Mouse (Mus musculus): Measurements from ENCODE around the gene Olfr630. TPM values are rescaled to one million over a fixed set of nuclear protein-coding genes. Genes with fewer than 3 reads are reported as not detected.
"Not testable (repeated sequence)": the region's sequence is repeated elsewhere in the genome, so short reads cannot be mapped to it uniquely, and the experiment has no call there.

The Olfr630 gene
- total and polyA plus RNA-seq, 2 experiments from 2014 or later = not detected

DNA sequence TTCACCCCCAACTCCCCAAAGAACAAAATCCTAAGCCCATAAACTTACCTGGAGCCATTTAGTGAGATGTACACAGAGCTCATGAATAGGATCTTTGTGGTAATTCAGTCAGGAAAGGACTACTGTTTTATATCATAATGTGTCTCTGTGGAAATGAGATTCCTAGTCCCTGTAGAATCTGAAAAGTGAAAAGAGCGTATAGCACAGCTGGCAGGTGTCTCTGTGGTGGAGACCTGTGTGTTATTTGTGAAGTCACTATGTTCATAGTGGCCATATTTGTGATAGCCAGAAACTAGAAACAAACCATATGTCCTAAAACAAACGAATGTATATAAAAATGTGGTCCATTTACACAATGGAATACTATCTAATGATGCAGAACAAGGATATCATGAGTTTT is 14.4 kb upstream of the Olfr630 start, which contains the start of gene Olfr69:
Olfr69 (minus strand) TSS at position 101 of the 400 bp plus-strand sequence.
- no peaks in the 10 kb centered on the region for H3K9me3 ChIP-seq (ENCODE audit: low read length)
- no peak within 1 kb of the TSS for H3K27ac ChIP-seq (ENCODE audit: low read depth, low read length)
- WGBS = 74% methylated on average over 2 of the region's 2 CpGs
- no peaks in the 10 kb centered on the region for H3K4me1 ChIP-seq (ENCODE audit: insufficient read depth, low read length)
- no peak within 1 kb of the TSS for H3K9ac ChIP-seq (replicated peaks; ENCODE audit: low read length, poor library complexity, severe bottlenecking)
- H3K27me3 ChIP-seq (ENCODE audit: insufficient read depth, low read length) = no peaks in the 10 kb centered on the region
- no peak for TF ChIP-seq CTCF (IDR thresholded peaks at IDR 0.05)
- no peaks in the 10 kb centered on the region for H3K36me3 ChIP-seq (ENCODE audit: insufficient read depth, low read length)
- no peak for DNase-seq (ENCODE audit: low spot score)
- H3K4me3 ChIP-seq (ENCODE audit: low read depth, low read length) = no peak within 1 kb of the TSS
- H3K4me2 ChIP-seq (ENCODE audit: low read depth, low read length, poor library complexity, severe bottlenecking) = no peak within 1 kb of the TSS
- no peak for ATAC-seq (ENCODE audit: low FRiP score)

DNA sequence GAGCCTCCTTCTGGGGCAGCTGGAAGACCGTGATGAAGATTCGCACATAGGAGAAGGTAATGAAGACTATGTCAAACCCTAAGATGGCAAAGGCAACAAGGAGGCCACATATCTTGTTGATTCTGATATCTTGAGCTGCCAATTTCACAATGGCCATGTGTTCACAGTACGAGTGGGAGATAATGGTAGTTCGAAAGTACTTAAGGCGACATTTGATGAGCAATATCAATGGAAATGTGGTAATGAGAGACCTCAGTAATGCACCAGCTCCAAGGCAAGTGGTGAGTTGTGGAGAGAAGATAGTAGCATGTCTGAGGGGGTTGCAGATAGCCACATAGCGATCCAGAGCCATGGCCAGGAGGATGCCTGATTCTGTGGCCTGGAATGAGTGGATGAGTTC is 10.6 kb upstream of the Olfr630 start:
- H3K4me3 ChIP-seq (ENCODE audit: low read depth, low read length); H3K9me3 ChIP-seq (ENCODE audit: low read length); H3K27me3 ChIP-seq (ENCODE audit: insufficient read depth, low read length); H3K36me3 ChIP-seq (ENCODE audit: insufficient read depth, low read length); H3K9ac ChIP-seq (replicated peaks; ENCODE audit: low read length, poor library complexity, severe bottlenecking); H3K4me2 ChIP-seq (ENCODE audit: low read depth, low read length, poor library complexity, severe bottlenecking); ATAC-seq (ENCODE audit: low FRiP score); H3K27ac ChIP-seq (ENCODE audit: low read depth, low read length); H3K4me1 ChIP-seq (ENCODE audit: insufficient read depth, low read length); DNase-seq (ENCODE audit: low spot score): not testable (repeated sequence)
- WGBS = 86% methylated on average over 5 of the region's 6 CpGs

DNA sequence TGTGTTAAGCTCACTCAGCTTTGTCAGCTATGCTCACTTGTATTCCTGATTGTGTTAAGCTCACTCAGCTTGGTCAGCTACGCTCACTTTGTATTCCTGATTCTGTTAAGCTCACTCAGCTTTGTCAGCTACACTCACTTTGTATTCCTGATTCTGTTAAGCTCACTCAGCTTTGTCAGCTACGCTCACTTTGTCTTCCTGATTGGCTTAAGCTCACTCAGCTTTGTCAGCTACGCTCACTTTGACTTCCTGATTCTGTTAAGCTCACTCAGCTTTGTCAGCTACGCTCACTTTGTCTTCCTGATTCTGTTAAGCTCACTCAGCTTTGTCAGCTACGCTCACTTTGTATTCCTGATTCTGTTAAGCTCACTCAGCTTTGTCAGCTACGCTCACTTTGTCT is 5.1 kb upstream of the Olfr630 start:
- 92% methylated on average over 6 of the region's 6 CpGs for WGBS
- not testable (repeated sequence) for H3K9ac ChIP-seq (replicated peaks; ENCODE audit: low read length, poor library complexity, severe bottlenecking); H3K4me3 ChIP-seq (ENCODE audit: low read depth, low read length); H3K4me2 ChIP-seq (ENCODE audit: low read depth, low read length, poor library complexity, severe bottlenecking); H3K4me1 ChIP-seq (ENCODE audit: insufficient read depth, low read length); H3K36me3 ChIP-seq (ENCODE audit: insufficient read depth, low read length); ATAC-seq (ENCODE audit: low FRiP score); H3K9me3 ChIP-seq (ENCODE audit: low read length); DNase-seq (ENCODE audit: low spot score); H3K27ac ChIP-seq (ENCODE audit: low read depth, low read length); H3K27me3 ChIP-seq (ENCODE audit: insufficient read depth, low read length)

DNA sequence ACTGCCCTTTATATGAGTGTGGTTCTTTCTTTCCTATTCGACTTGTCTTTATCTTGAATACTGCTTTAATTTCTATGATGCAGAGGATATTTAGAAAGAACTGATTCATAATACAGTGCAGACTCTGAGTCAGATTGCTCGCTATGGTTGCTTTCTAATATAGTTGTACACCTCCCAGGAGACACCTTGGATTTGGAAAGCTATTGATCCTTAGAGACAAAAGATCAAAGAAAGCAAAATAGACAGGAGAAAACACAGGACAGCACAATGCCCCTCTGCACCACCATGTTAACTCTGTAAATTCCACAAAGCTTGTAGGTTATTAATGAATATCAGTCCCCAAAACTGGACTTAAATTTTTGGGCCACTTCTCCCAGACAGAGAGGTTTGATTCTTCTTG is 12.3 kb downstream of the Olfr630 start, which contains the start of gene Olfr629:
Olfr629 (minus strand) TSS at position 101 of the 400 bp plus-strand sequence.
- ATAC-seq (ENCODE audit: low FRiP score) (no peak), DNase-seq (ENCODE audit: low spot score) (no peak)
- Histone ChIP-seq H3K4me1 (ENCODE audit: insufficient read depth, low read length) (no peaks in the 10 kb centered on the region), H3K9me3 (ENCODE audit: low read length) (no peaks in the 10 kb centered on the region), H3K27ac (ENCODE audit: low read depth, low read length) (no peak within 1 kb of the TSS), H3K4me2 (ENCODE audit: low read depth, low read length, poor library complexity, severe bottlenecking) (no peak within 1 kb of the TSS), H3K9ac (replicated peaks; ENCODE audit: low read length, poor library complexity, severe bottlenecking) (no peak within 1 kb of the TSS), H3K36me3 (ENCODE audit: insufficient read depth, low read length) (no peaks in the 10 kb centered on the region), H3K27me3 (ENCODE audit: insufficient read depth, low read length) (no peaks in the 10 kb centered on the region), H3K4me3 (ENCODE audit: low read depth, low read length) (no peak within 1 kb of the TSS)
- TF ChIP-seq CTCF (IDR thresholded peaks at IDR 0.05) = no peak
- 70% methylated on average over 2 of the region's 2 CpGs for WGBS

DNA sequence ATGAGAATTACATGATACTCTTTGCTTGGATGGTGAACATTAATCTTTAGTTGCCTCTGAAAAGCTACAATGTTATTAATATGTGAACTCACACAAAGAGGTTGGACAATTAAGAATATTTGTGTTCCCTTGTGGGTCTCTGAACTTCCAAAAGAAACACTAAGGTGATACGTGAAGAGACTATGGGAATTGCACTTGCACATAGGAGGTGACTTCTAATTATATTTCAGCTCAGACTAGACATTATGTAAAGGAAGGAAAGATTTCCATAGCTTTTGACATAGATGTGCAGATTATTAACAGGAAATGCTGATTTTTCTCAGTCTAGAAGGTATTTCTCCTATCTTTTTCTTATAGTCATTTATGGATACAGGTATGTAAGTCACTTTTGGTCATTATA is 27.1 kb downstream of the Olfr630 start, which contains the start of gene Olfr628:
Olfr628 (plus strand) TSS at position 301 of the 400 bp plus-strand sequence.
- H3K4me3 ChIP-seq (ENCODE audit: low read depth, low read length) = no peak within 1 kb of the TSS
- no peaks in the 10 kb centered on the region for H3K9me3 ChIP-seq (ENCODE audit: low read length)
- H3K36me3 ChIP-seq (ENCODE audit: insufficient read depth, low read length) = no peaks in the 10 kb centered on the region
- DNase-seq (ENCODE audit: low spot score) (no peak), ATAC-seq (ENCODE audit: low FRiP score) (no peak)
- 87% methylated on average over 1 of the region's 1 CpGs for WGBS
- H3K27ac ChIP-seq (ENCODE audit: low read depth, low read length) = no peak within 1 kb of the TSS
- no peaks in the 10 kb centered on the region for H3K4me1 ChIP-seq (ENCODE audit: insufficient read depth, low read length)
- no peaks in the 10 kb centered on the region for H3K27me3 ChIP-seq (ENCODE audit: insufficient read depth, low read length)
- H3K4me2 ChIP-seq (ENCODE audit: low read depth, low read length, poor library complexity, severe bottlenecking) = no peak within 1 kb of the TSS
- no peak within 1 kb of the TSS for H3K9ac ChIP-seq (replicated peaks; ENCODE audit: low read length, poor library complexity, severe bottlenecking)
- no peak for TF ChIP-seq CTCF (IDR thresholded peaks at IDR 0.05)

DNA sequence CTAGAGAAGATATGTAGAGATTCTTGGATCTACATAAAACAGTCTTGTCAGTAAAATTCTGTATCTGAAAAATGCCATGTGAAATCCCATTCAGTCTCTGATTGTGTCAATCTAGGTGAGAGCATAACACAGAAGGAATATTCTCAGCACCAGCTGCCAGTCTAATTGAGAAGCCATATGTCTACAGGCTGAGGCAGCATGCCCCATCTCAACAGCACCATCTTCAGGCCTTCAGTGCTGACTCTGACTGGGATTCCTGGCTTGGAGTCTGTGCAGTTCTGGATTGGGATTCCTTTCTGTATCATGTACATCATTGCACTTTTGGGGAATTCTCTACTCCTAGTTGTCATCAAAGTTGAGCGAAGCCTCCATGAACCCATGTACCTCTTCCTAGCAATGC is 40.7 kb downstream of the Olfr630 start:
- H3K4me3 ChIP-seq (ENCODE audit: low read depth, low read length); H3K4me2 ChIP-seq (ENCODE audit: low read depth, low read length, poor library complexity, severe bottlenecking); H3K27me3 ChIP-seq (ENCODE audit: insufficient read depth, low read length); H3K4me1 ChIP-seq (ENCODE audit: insufficient read depth, low read length); ATAC-seq (ENCODE audit: low FRiP score); H3K27ac ChIP-seq (ENCODE audit: low read depth, low read length); DNase-seq (ENCODE audit: low spot score); H3K9me3 ChIP-seq (ENCODE audit: low read length); H3K36me3 ChIP-seq (ENCODE audit: insufficient read depth, low read length); H3K9ac ChIP-seq (replicated peaks; ENCODE audit: low read length, poor library complexity, severe bottlenecking): not testable (repeated sequence)
- WGBS = 90% methylated on average over 1 of the region's 1 CpGs
